Mouse (Mus musculus): Measurements from ENCODE around the gene Rnf150. TPM values are rescaled to one million over a fixed set of nuclear protein-coding genes. Genes with fewer than 3 reads are reported as not detected.

Rnf150 gene
- polyA plus RNA-seq, 1 experiment = 0.46 TPM

- 87% methylated on average over 4 of the region's 4 CpGs for WGBS
- DNase-seq (ENCODE audit: low read depth, low spot score) = no peak
These were observed 21.3 kb downstream of the Rnf150 start for GRCm38 (mm10) chr8:82884480-82884879.

- WGBS = 88% methylated on average over 4 of the region's 4 CpGs
- DNase-seq (ENCODE audit: low read depth, low spot score) = no peak
These were observed 24.1 kb downstream of the Rnf150 start for GRCm38 (mm10) chr8:82887234-82887633.

- no peak for DNase-seq (ENCODE audit: low read depth, low spot score)
- WGBS = 78% methylated on average over 10 of the region's 10 CpGs
These were observed 26.0 kb downstream of the Rnf150 start for GRCm38 (mm10) chr8:82889062-82889720.

GRCm38 (mm10) chr8:82895091-82895490 is 31.9 kb downstream of the Rnf150 start:
- DNase-seq (ENCODE audit: low read depth, low spot score) = no peak

GRCm38 (mm10) chr8:82896796-82897195 is 33.6 kb downstream of the Rnf150 start:
- no peak for DNase-seq (ENCODE audit: low read depth, low spot score)
- 94% methylated on average over 2 of the region's 2 CpGs for WGBS

More at GRCm38 (mm10) chr8:82895091-82895490, 31.9 kb downstream of the Rnf150 start:
- WGBS = 68% methylated on average over 4 of the region's 4 CpGs

- DNase-seq (ENCODE audit: low read depth, low spot score) = no peak
- WGBS = 88% methylated on average over 3 of the region's 3 CpGs
These were observed 34.7 kb downstream of the Rnf150 start for GRCm38 (mm10) chr8:82897628-82898458.

GRCm38 (mm10) chr8:82898459-82898841 is 35.3 kb downstream of the Rnf150 start:
- WGBS = 76% methylated on average over 8 of the region's 8 CpGs
- DNase-seq (ENCODE audit: low read depth, low spot score) = no peak

GRCm38 (mm10) chr8:82900958-82901357 is 37.8 kb downstream of the Rnf150 start:
- DNase-seq (ENCODE audit: low read depth, low spot score) = no peak
- WGBS = 78% methylated on average over 4 of the region's 4 CpGs

GRCm38 (mm10) chr8:82901549-82902138 is 38.5 kb downstream of the Rnf150 start:
- no peak for DNase-seq (ENCODE audit: low read depth, low spot score)
- 94% methylated on average over 12 of the region's 12 CpGs for WGBS

GRCm38 (mm10) chr8:82903497-82903896 is 40.3 kb downstream of the Rnf150 start:
- DNase-seq (ENCODE audit: low read depth, low spot score) = no peak
- WGBS = 71% methylated on average over 3 of the region's 3 CpGs

GRCm38 (mm10) chr8:82907271-82907670 is 44.1 kb downstream of the Rnf150 start:
- DNase-seq (ENCODE audit: low read depth, low spot score) = no peak
- 66% methylated on average over 3 of the region's 3 CpGs for WGBS

- DNase-seq (ENCODE audit: low read depth, low spot score) = no peak
These were observed 48.3 kb downstream of the Rnf150 start for GRCm38 (mm10) chr8:82911436-82911835.

- 82% methylated on average over 4 of the region's 4 CpGs for WGBS
These were observed 49.1 kb downstream of the Rnf150 start for GRCm38 (mm10) chr8:82912282-82912681.

GRCm38 (mm10) chr8:82914543-82914942 is 51.4 kb downstream of the Rnf150 start:
- 90% methylated on average over 3 of the region's 3 CpGs for WGBS
- DNase-seq (ENCODE audit: low read depth, low spot score) = no peak

More at GRCm38 (mm10) chr8:82912282-82912681, 49.1 kb downstream of the Rnf150 start:
- DNase-seq (ENCODE audit: low read depth, low spot score) = no peak

GRCm38 (mm10) chr8:82916851-82917539 is 53.8 kb downstream of the Rnf150 start:
- WGBS = 44% methylated on average over 1 of the region's 1 CpGs
- DNase-seq (ENCODE audit: low read depth, low spot score) = no peak

GRCm38 (mm10) chr8:82917540-82918316 is 54.6 kb downstream of the Rnf150 start:
- 73% methylated on average over 5 of the region's 5 CpGs for WGBS
- DNase-seq (ENCODE audit: low read depth, low spot score) = no peak

GRCm38 (mm10) chr8:82919676-82920075 is 56.5 kb downstream of the Rnf150 start:
- 86% methylated on average over 4 of the region's 4 CpGs for WGBS
- DNase-seq (ENCODE audit: low read depth, low spot score) = no peak

- WGBS = 83% methylated on average over 4 of the region's 4 CpGs
These were observed 57.0 kb downstream of the Rnf150 start for GRCm38 (mm10) chr8:82920124-82920523.

GRCm38 (mm10) chr8:82925286-82925685 is 62.1 kb downstream of the Rnf150 start:
- no peak for DNase-seq (ENCODE audit: low read depth, low spot score)
- 96% methylated on average over 3 of the region's 3 CpGs for WGBS

More at GRCm38 (mm10) chr8:82920124-82920523, 57.0 kb downstream of the Rnf150 start:
- no peak for DNase-seq (ENCODE audit: low read depth, low spot score)

Measured in large intestine, adult 2 months (tissue).